Mouse (Mus musculus) G1E (cell line): Measurements from ENCODE around the gene Ate1. TPM values are rescaled to one million over a fixed set of nuclear protein-coding genes. Genes with fewer than 3 reads are reported as not detected.
A peak's percentile ranks its signal among the peaks of the same experiment; 100 is the strongest.

Experiments used
- ATAC-seq: 2 replicates; pipeline ENCODE4 v1.8.0; 2016; ENCODE audit warnings: mild to moderate bottlenecking; ENCODE audit not compliant: insufficient number of reproducible peaks, poor library complexity, low FRiP score, severe bottlenecking; ENCODE audit errors: extremely low read depth
- DNase-seq: peaks from one replicate; pipeline ENCODE4 v3.0.0; 2012; ENCODE audit warnings: low spot score
- H3K27me3 ChIP-seq: 2 replicates; pipeline ENCODE4 v1.6.1; 2012; ENCODE audit warnings: mild to moderate bottlenecking, low read length, inconsistent platforms; ENCODE audit not compliant: insufficient read depth
- H3K36me3 ChIP-seq: replicated peaks from 2 replicates; pipeline ENCODE3; 2012; ENCODE audit warnings: mild to moderate bottlenecking, inconsistent platforms
- H3K4me1 ChIP-seq: 2 replicates; pipeline ENCODE4 v1.6.1; 2012; ENCODE audit warnings: low read depth, low read length, inconsistent platforms, mixed read lengths; ENCODE audit not compliant: insufficient read depth
- H3K4me3 ChIP-seq: 2 replicates; pipeline ENCODE4 v1.5.1; 2012; ENCODE audit warnings: low read depth, mild to moderate bottlenecking, inconsistent platforms, low read length, moderate library complexity, mixed read lengths
- H3K9me3 ChIP-seq: replicated peaks from 2 replicates; pipeline ENCODE4 v1.6.1; 2012; ENCODE audit warnings: inconsistent platforms
- CTCF ChIP-seq: IDR thresholded peaks from 2 replicates; pipeline ENCODE4 v1.5.1; 2012; ENCODE audit warnings: low read depth, low read length, inconsistent platforms, mixed read lengths
- GATA1 ChIP-seq: IDR thresholded peaks from 2 replicates; pipeline ENCODE4 v1.6.1; 2012; ENCODE audit warnings: borderline replicate concordance, low read length, inconsistent platforms, mixed read lengths
- GATA2 ChIP-seq: IDR thresholded peaks from 2 replicates; pipeline ENCODE4 v1.6.1; 2012; ENCODE audit warnings: low read depth, low read length, inconsistent platforms, borderline replicate concordance
- POLR2AphosphoS5 ChIP-seq: IDR thresholded peaks from 2 replicates; pipeline ENCODE4 v1.6.1; 2012; ENCODE audit warnings: low read depth, low read length, inconsistent platforms; ENCODE audit not compliant: insufficient replicate concordance
- TAL1 ChIP-seq: conservative IDR thresholded peaks from 2 replicates; pipeline ENCODE4 v1.6.1; 2012; ENCODE audit warnings: low read depth, low read length, inconsistent platforms, mixed read lengths
- polyA plus RNA-seq: library from polyadenylated mRNA; stranded (reverse); fragments of >175 nt; gene quantifications from 2 replicates; pipeline ENCODE4 v1.2.3, GENCODE M21; 2012
- total RNA-seq, 2 experiments: library from RNA; stranded (forward) in 1 of 2; stranded (reverse) in 1 of 2; fragments of 200-1000 nt in 1 of 2; fragments of >200 nt in 1 of 2; fragmentation: Nextera tagmentation in 1 of 2; gene quantifications; 2 replicates each; pipeline ENCODE4 v1.2.3; 2014 to 2017

Ate1 gene
- total and polyA plus RNA-seq, 3 experiments = 5.2 to 49.9 (median 32.2) TPM

DNA sequence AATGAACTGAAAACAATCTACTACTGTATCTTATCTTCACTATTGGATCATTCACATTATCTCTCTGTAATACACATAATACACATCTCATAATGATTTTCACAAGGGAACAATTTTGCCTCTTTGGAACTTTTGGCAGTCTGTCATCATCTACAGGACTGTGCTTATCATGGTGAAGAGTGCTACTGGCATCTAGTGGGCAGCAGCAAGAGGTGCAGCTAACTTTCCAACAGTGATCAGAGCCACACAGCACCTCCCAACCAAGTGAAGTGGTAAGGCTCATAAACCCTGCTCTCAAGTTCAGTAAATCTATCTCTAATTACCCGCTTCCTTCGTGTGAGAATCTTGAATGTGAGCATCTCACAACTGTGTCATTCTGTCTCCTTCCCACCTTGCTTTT, 44.2 kb downstream of the Ate1 start:
- DNase-seq (no peak), ATAC-seq (peak; percentile 81)
- no peaks in the 10 kb centered on the region for H3K27me3 ChIP-seq
- H3K9me3 ChIP-seq = no peaks in the 10 kb centered on the region
- H3K4me1 ChIP-seq = no peaks in the 10 kb centered on the region
- H3K36me3 ChIP-seq = peaks cover 44% of the 10 kb centered on the region
- TF ChIP-seq GATA1 (no peak), POLR2AphosphoS5 (no peak), TAL1 (no peak), GATA2 (no peak), CTCF (peak; percentile 26; the same call in 1 of the 2 replicates)
- no peak overlapping the region for H3K4me3 ChIP-seq

DNA sequence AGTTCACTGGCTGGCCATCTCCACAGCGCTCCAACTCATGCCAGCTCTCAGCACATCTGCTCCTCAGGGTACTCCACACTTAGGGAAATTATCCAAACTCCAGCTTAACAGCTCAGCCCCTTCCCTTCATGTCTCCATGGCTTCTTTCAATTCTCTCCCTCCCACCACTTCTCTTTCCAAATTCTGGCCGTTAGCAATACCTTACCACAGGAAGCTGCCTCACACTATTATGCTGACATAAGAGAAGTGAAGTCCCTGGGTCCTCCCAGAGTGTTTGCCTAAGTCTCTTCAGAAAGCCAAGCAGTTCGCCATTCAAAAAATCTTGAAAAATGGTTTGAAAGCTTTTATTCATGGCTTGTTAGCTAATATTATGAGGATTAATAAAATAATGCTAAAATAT, 46.3 kb downstream of the Ate1 start:
- TF ChIP-seq CTCF (no peak), TAL1 (no peak), GATA2 (no peak), POLR2AphosphoS5 (no peak), GATA1 (no peak)
- Histone ChIP-seq H3K27me3 (no peaks in the 10 kb centered on the region), H3K36me3 (peaks cover 50% of the 10 kb centered on the region), H3K9me3 (no peaks in the 10 kb centered on the region), H3K4me1 (no peaks in the 10 kb centered on the region), H3K4me3 (no peak overlapping the region)
- DNase-seq = no peak
- no peak for ATAC-seq

DNA sequence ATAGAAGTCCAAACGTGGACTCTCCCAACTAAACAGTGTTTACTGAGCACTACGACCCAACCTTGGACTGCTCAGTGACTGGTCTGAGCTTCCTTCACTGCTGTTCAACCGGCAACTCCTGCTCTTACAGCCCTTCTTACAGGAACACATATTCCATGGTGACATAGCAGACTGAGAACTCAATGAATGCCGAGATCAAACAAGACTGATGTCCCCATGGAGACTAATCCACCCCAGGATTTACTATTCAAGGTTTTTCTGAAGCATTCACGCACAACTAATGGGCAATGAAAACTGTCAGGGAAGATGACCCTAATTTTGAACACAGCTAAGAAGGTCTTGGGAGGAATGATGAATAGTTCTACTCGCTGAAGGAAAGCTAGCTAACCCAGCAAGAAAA, 47.5 kb downstream of the Ate1 start:
- H3K9me3 ChIP-seq = no peaks in the 10 kb centered on the region
- no peak for TF ChIP-seq CTCF
- no peak for TF ChIP-seq GATA2
- TF ChIP-seq TAL1 = no peak
- no peak for TF ChIP-seq POLR2AphosphoS5
- TF ChIP-seq GATA1 = no peak
- no peak for DNase-seq
- no peaks in the 10 kb centered on the region for H3K4me1 ChIP-seq
- H3K4me3 ChIP-seq = no peak overlapping the region
- no peaks in the 10 kb centered on the region for H3K27me3 ChIP-seq
- no peak for ATAC-seq
- peaks cover 48% of the 10 kb centered on the region for H3K36me3 ChIP-seq

DNA sequence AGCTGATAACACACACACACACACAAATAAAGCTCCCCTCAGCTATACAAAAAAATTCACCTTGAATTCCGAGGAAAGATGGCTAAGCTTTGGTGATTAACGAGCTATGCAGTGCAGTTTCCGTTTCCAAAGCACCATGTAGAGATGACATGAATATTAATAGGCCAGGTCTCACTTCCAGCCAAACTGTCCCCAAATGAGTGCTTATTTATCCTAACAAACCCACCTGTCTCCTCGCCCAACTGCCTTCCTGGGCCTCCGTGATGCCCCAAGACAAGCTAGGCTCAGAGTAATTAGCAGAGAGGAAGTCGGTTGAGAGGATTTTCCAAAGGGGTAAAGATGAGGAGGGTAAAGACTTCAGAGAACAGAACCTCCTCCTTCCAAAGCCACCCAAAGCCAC, 49.1 kb downstream of the Ate1 start:
- H3K27me3 ChIP-seq = no peaks in the 10 kb centered on the region
- H3K4me1 ChIP-seq = no peaks in the 10 kb centered on the region
- DNase-seq (no peak), ATAC-seq (no peak)
- no peak overlapping the region for H3K4me3 ChIP-seq
- peaks cover 45% of the 10 kb centered on the region for H3K36me3 ChIP-seq
- TF ChIP-seq POLR2AphosphoS5 (no peak), TAL1 (no peak), GATA1 (no peak), CTCF (no peak), GATA2 (no peak)
- H3K9me3 ChIP-seq = no peaks in the 10 kb centered on the region

DNA sequence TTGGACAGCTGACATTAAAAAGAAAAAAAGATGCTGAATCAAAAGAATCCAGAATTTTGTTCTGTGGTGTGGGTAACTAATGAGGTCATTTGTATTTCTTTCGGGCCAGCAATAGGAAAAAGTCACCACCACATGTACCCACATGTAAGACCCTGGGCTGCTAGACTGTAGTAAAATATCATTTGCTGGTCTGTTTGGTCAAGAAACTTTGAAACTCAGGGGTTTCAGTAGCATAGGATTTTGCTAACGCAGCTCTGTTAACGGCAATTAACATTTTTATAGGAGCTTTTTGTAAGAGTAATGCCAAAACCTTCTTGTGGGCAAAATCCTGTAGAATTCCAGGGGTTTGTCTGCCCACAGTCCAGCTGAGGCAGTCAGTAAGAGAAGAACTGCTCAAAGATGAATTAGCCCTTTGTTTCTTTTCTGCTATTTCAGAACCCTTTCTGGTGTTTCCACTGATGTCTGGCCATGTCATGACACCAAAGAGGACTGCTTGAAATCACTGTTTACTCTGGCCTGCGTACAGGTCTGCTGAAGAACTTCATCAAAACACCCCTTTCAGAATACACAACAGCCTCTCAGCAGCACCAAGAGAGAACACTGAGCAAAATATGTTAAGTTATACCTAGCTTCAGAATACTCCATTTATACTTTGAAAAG, 64.5 kb downstream of the Ate1 start:
- Histone ChIP-seq H3K4me3 (no peak overlapping the region), H3K4me1 (no peaks in the 10 kb centered on the region), H3K27me3 (no peaks in the 10 kb centered on the region), H3K36me3 (peaks cover 57% of the 10 kb centered on the region), H3K9me3 (no peaks in the 10 kb centered on the region)
- ATAC-seq (no peak), DNase-seq (no peak)
- TF ChIP-seq GATA2 = no peak
- TF ChIP-seq TAL1 = no peak
- no peak for TF ChIP-seq GATA1
- TF ChIP-seq CTCF = no peak
- no peak for TF ChIP-seq POLR2AphosphoS5

DNA sequence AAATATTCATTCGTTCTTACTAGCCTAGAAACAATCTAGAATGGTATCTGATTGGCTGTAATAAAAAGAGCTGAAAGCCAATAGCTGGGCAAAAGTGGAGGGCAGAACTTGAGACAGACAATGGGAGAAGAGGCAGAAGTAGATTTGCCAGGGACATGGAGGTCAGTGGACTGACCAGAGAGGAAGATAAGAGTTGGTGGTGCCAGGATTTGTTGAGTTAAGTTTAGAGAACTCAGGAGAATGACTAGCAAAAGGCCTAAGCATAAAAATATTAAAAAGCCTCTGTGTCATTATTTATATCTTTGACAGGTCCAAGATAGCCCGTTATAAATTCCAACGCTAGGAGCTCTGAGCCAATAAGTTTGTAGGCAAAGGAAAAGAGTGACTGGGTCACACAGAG, 65.9 kb downstream of the Ate1 start:
- no peak for ATAC-seq
- TF ChIP-seq CTCF (no peak), POLR2AphosphoS5 (no peak), GATA1 (no peak), GATA2 (no peak), TAL1 (no peak)
- peaks cover 66% of the 10 kb centered on the region for H3K36me3 ChIP-seq
- H3K4me1 ChIP-seq = no peaks in the 10 kb centered on the region
- H3K4me3 ChIP-seq = no peak overlapping the region
- no peak for DNase-seq
- H3K9me3 ChIP-seq = no peaks in the 10 kb centered on the region
- H3K27me3 ChIP-seq = no peaks in the 10 kb centered on the region
